Mouse (Mus musculus): Measurements from ENCODE around the gene Abhd14a.

GRCm38 (mm10) chr9:106454071-106454761 lies 6.7 kb upstream of the Abhd14a start:
- TF ChIP-seq CTCF (IDR thresholded peaks at IDR 0.05; ENCODE audit: control insufficient read depth, insufficient read depth, insufficient replicate concordance, low read depth, low read length) (no peak), POLR2A (IDR thresholded peaks at IDR 0.05; ENCODE audit: control insufficient read depth, low read depth, low read length) (no peak)

Data from testis, adult 2 months (tissue).